Mouse (Mus musculus) forebrain, embryonic 10.5 days (tissue): Measurements from ENCODE around the gene Sbno2. TPM values are rescaled to one million over a fixed set of nuclear protein-coding genes. Genes with fewer than 3 reads are reported as not detected.

Experiments used
- DNase-seq: peaks from one replicate; pipeline ENCODE4 v3.0.0-alpha.2; 2017; ENCODE audit warnings: low spot score; ENCODE audit errors: extremely low spot score
- H3K27ac ChIP-seq: fragments of 300-500 bp; sonication (generic); 2 replicates; pipeline ENCODE4 v1.5.1; 2016; ENCODE audit warnings: mild to moderate bottlenecking
- H3K27me3 ChIP-seq: fragments of 300-500 bp; sonication (generic); 2 replicates; pipeline ENCODE4 v1.6.1; 2016; ENCODE audit warnings: mild to moderate bottlenecking; ENCODE audit not compliant: poor library complexity, severe bottlenecking
- H3K36me3 ChIP-seq: fragments of 300-500 bp; sonication (generic); replicated peaks from 2 replicates; pipeline ENCODE4 v1.6.1; 2016; ENCODE audit warnings: mild to moderate bottlenecking, moderate library complexity
- H3K4me1 ChIP-seq: fragments of 300-500 bp; sonication (generic); 2 replicates; pipeline ENCODE4 v1.6.1; 2016
- H3K4me3 ChIP-seq: fragments of 300-500 bp; sonication (generic); 2 replicates; pipeline ENCODE4 v1.5.1; 2016; ENCODE audit warnings: mild to moderate bottlenecking, moderate library complexity
- H3K9me3 ChIP-seq: fragments of 300-500 bp; sonication (generic); 2 replicates; pipeline ENCODE4 v1.6.1; 2016; ENCODE audit warnings: mild to moderate bottlenecking, moderate library complexity
- WGBS: fragments of 180-500 bp; shearing (Covaris S2); methylation state at CpG from one replicate; pipeline ENCODE4 v1.1.7; 2016; 5-methylcytosine and 5-hydroxymethylcytosine counted together
- polyA plus RNA-seq: library from polyadenylated mRNA; unstranded; fragments of >200 nt; fragmentation: Nextera tagmentation; extraction: Ambion mirVana; gene quantifications from 2 replicates; pipeline ENCODE4 v1.2.1, GENCODE M21; 2016

Sbno2 gene
- polyA plus RNA-seq, 1 experiment from 2014 or later, result 15.6 TPM

DNA sequence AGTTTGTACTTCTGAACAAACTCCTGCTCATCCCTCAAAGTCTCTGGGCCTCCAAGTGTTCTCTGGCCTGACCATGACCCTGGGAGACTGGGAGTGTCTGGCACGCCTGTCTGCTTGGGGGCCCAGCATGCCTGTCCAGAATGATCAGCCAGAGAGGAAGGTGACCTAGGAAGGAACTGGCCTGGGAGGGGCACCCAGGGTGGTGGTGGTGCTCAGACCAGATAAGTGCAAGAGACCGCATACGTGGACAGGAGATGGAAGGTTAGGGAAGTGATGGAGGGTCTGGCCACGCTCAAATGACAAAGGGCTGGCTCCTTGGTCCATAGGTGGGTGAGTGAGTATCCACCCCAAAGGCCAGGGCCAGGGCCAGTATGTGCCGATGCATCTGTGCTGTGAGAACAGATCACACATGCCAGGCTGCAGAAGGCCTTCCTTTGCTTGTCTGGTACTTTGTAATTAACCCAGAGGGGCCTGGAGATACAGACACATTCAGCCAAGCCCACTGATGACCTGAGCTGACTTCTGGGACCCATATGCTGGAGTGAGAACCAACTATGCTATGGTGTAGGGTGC is 41.9 kb upstream of the Sbno2 start:
- H3K36me3 ChIP-seq, result peaks cover 67% of the 10 kb centered on the region
- no peaks in the 10 kb centered on the region for H3K9me3 ChIP-seq
- DNase-seq, result no peak
- 77% methylated on average over 5 of the region's 5 CpGs for WGBS
- no peaks in the 10 kb centered on the region for H3K27me3 ChIP-seq
- peaks cover 77% of the 10 kb centered on the region for H3K4me1 ChIP-seq
- peak overlapping the region; percentile 95 for H3K4me3 ChIP-seq
- H3K27ac ChIP-seq, result peak overlapping the region; percentile 99

DNA sequence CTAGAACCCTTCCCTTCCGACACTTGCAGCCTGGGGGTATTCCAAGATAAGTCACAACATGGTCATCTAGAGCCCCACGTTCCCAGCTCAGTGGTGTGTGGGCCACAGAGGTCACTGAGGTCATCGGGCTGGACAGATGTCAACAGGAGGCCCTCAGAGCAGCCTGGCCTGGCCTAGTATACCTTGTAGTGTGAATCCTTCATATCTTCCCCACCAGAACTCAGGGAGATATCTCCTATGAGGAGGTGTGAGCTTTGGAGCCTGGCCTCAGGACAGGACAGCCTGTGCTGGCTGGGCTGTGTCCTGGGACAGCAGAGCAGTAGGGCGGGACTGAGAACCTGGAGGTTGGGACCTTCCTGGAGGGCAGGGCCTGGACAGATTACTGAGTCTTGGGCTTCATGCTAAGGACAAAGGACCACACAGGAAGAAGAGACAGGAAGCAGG is 41.2 kb upstream of the Sbno2 start:
- peak overlapping the region; percentile 99 for H3K27ac ChIP-seq
- H3K9me3 ChIP-seq, result no peaks in the 10 kb centered on the region
- no peaks in the 10 kb centered on the region for H3K27me3 ChIP-seq
- H3K4me3 ChIP-seq, result peak overlapping the region; percentile 95
- peaks cover 61% of the 10 kb centered on the region for H3K36me3 ChIP-seq
- 72% methylated on average over 4 of the region's 4 CpGs for WGBS
- no peak for DNase-seq
- peaks cover 77% of the 10 kb centered on the region for H3K4me1 ChIP-seq

DNA sequence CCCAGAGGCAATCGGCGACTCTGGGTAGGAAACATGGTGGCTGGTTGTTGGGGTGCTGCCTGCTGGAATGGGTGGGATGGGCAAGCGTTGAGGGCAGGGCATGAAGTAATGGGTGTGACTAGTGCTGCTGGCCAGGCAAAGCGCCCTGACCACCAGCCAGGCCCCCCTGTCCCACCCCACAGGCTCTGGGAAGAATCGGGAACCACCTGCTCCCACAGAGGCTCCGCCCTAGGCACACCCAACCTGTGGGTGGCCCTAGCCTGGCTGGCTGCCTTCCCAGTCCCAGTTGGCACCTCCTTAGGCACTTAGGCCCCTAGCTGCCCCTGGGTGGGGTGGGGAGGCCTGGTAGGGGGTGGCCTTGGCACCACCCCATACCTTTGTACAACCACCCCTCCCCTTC is 40.5 kb upstream of the Sbno2 start:
- Histone ChIP-seq H3K27ac (peak overlapping the region; percentile 99), H3K4me3 (peak overlapping the region; percentile 95), H3K27me3 (no peaks in the 10 kb centered on the region), H3K9me3 (no peaks in the 10 kb centered on the region), H3K4me1 (peaks cover 80% of the 10 kb centered on the region), H3K36me3 (peaks cover 54% of the 10 kb centered on the region)
- 92% methylated on average over 6 of the region's 6 CpGs for WGBS
- DNase-seq, result no peak

DNA sequence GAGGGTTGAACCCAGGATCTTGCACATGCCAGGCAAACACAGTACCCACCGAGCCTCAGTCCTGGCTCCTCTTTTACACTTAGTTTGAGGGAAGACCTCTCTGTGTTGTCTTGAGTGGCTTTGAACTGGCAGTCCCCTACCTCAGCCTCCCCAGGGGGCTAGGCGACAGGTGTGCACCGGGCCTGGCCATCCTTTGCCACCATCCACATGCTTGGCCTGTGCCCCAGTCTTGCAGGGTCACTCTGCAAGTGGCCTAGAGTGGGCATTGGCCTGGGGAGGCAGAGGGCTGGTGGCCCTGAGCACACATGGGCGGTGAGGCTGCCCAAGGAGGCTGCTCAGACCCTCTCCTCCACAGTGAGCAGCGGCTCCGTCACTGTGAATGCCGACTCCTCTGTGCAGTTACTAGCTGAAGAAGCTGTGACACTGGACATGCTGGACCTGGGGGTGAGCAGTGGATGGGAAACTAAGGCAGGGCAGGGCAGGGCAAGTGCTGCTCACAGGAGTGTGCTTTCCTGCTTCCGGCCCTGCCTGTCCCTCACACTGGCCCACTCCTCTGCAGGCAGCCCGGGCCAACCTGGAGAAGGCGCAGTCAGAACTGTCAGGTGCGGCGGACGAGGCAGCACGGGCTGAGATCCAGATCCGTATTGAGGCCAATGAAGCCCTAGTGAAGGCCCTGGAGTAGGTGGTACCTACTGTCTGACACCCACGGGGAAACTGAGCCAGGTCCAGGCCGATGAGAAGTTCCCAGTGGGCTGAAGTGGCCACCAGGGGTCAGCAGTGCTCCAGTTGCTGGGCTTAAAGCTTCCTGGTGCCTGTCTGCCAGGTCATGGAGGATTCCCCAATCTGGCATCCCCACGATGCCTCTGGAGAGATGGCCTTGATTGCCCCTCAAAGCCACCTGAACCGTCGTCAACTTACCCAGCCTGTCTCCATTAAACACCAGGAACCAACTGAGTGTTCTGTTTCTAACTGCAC is 39.8 kb upstream of the Sbno2 start:
- peak overlapping the region; percentile 99; the same call in 1 of the 2 replicates for H3K27ac ChIP-seq
- H3K27me3 ChIP-seq, result peaks cover 3% of the 10 kb centered on the region; the same call in 1 of the 2 replicates
- H3K36me3 ChIP-seq, result peaks cover 46% of the 10 kb centered on the region
- no peaks in the 10 kb centered on the region for H3K9me3 ChIP-seq
- 78% methylated on average over 20 of the region's 20 CpGs for WGBS
- peak; percentile 78 for DNase-seq
- H3K4me3 ChIP-seq, result peak overlapping the region; percentile 95
- peaks cover 82% of the 10 kb centered on the region for H3K4me1 ChIP-seq

DNA sequence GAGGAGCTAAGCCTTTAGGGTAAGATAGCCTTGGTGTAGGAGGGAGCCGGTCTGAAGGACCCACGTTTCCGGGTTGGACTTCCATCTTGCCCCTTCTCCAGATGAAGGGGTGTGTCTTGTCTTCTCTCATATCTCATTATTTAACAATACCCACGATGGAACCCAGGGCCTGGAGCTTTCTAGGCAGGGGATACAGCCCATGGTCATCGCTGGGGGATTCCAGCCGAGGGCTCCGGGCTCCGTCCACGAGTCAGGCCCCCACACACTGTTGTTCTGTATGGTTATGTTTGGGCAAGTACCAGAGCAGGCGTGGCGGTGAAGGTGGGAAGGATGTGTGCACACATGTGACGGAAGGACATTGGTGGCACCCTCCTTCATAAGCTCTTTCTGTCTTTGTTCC is 38.8 kb upstream of the Sbno2 start:
- Histone ChIP-seq H3K27ac (no peak overlapping the region), H3K9me3 (no peaks in the 10 kb centered on the region), H3K36me3 (peaks cover 41% of the 10 kb centered on the region), H3K4me1 (peaks cover 88% of the 10 kb centered on the region), H3K4me3 (peak overlapping the region; percentile 95; the same call in 1 of the 2 replicates), H3K27me3 (peaks cover 9% of the 10 kb centered on the region; the same call in 1 of the 2 replicates)
- DNase-seq, result no peak
- 93% methylated on average over 12 of the region's 12 CpGs for WGBS

DNA sequence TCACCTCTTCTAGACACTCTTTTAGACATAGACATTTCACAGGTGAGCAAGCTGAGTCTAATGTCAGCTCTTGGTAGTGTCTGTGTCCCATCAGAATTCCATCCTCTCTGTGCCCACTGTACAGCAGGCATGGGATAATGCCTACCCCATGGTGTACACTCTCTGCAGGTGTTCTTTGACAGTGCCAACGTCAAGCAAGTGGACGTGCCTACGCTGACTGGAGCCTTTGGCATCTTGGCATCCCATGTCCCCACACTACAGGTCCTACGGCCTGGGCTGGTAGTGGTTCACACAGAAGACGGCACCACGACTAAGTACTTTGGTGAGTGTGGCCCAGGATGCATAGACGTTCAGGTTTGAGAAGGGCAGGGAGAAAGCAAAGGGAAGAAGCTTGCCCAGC is 38.3 kb upstream of the Sbno2 start:
- Histone ChIP-seq H3K36me3 (peaks cover 41% of the 10 kb centered on the region), H3K27ac (no peak overlapping the region), H3K9me3 (no peaks in the 10 kb centered on the region), H3K27me3 (peaks cover 10% of the 10 kb centered on the region; the same call in 1 of the 2 replicates), H3K4me1 (peaks cover 92% of the 10 kb centered on the region), H3K4me3 (peak overlapping the region; percentile 95; the same call in 1 of the 2 replicates)
- WGBS, result 95% methylated on average over 7 of the region's 7 CpGs
- no peak for DNase-seq

DNA sequence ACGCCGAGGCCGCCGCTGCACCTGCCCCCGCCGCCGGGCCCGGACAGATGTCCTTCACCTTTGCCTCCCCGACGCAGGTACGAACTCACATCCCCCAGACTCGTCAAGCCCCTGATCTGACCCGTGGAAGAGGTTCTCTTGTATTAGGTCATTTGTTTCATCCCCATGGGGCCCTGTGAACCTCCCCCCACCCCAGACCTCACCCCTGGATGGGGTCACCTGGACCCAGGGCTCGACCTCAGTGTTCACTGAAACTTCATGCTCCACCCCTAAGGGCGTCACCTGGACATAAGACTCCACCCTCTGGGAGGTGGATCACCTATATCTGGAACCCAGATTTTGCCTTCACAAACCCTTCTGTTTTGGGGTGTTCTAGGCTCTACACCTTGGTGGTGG is 37.2 kb upstream of the Sbno2 start:
- Histone ChIP-seq H3K4me3 (peak overlapping the region; percentile 95), H3K9me3 (no peaks in the 10 kb centered on the region), H3K36me3 (peaks cover 41% of the 10 kb centered on the region), H3K27ac (peak overlapping the region; percentile 89), H3K27me3 (peaks cover 21% of the 10 kb centered on the region), H3K4me1 (peaks cover 92% of the 10 kb centered on the region)
- under 1% methylated on average over 15 of the region's 15 CpGs for WGBS
- DNase-seq, result no peak

DNA sequence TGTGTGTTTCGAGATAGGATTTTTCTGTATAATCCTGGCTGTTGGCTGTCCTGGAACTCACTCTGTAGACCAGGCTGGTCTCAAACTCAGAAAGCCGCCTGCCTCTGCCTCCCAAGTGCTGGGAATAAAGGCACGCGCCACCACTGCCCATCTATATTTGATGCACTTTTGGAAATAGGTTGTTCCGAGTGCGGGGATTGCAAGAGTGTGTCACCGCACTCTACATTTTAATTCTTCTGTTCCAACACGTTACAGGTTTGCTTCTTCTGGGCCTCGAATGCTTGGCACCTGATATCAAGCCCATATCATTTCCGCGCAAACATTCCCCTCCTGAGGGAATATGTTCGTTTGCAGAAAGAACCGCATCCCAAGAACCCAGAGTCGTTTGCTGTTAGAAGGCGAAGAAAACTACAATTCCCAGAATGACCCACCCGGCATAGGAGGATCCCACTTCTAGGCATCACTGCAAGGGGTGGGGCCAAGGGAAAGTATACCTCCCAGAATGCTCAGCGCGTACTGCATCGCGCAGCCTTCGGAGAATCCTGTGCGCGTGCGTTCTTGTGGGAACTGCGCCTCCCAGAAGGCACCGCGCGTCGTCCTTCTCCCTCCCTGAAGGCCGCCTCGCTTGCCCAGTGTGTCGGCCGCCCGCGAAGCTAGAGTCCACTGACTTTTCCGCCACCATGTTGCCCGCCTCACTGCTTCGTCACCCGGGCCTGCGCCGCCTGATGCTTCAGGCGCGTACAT is 36.6 kb upstream of the Sbno2 start:
- H3K4me3 ChIP-seq, result peak overlapping the region; percentile 95
- under 1% methylated on average over 43 of the region's 43 CpGs for WGBS
- peaks cover 92% of the 10 kb centered on the region for H3K4me1 ChIP-seq
- H3K36me3 ChIP-seq, result peaks cover 38% of the 10 kb centered on the region
- H3K9me3 ChIP-seq, result no peaks in the 10 kb centered on the region
- peak; percentile 93 for DNase-seq
- peaks cover 27% of the 10 kb centered on the region for H3K27me3 ChIP-seq
- peak overlapping the region; percentile 89 for H3K27ac ChIP-seq

DNA sequence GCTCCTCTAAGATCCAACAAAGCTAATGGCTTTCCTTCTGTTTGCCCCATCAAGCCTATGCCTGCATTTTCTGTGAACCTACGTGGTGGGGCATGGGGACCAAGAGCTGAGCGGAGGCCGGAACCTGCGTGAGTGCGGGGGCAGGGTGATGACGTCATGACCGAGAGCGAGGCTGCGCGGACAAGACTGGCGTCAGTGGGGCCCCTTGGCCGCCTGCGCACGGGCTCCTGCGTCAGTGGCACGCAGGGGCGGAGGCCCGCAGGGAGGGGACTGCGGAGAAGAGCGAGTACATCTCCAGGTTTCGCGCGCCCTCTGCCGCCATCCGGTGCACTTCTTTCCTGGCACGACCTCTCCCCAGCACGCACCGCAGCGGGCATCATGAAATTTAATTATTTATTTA is 35.9 kb upstream of the Sbno2 start:
- Histone ChIP-seq H3K27me3 (peaks cover 34% of the 10 kb centered on the region), H3K4me3 (peak overlapping the region; percentile 95), H3K36me3 (peaks cover 36% of the 10 kb centered on the region), H3K4me1 (peaks cover 92% of the 10 kb centered on the region), H3K27ac (peak overlapping the region; percentile 85), H3K9me3 (no peaks in the 10 kb centered on the region)
- DNase-seq, result peak; percentile 92
- WGBS, result under 1% methylated on average over 29 of the region's 29 CpGs

DNA sequence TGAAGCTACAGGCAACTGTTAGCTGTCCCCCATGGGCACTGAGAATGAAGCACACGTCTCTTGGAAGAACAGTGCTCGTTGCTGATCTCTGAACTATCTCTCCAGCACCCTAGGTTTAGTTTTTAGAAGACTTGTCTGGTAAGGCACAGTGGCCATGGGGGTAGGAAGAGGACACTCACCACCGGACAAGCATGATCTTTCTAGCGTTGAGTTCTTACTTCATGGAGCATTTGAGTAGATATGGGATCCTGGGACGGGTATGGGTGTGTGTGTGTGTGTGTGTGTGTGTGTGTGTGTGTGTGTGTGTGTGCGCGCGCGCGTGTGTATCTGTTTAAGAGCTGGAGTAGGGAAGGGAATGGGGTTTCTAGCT is 35.3 kb upstream of the Sbno2 start, which contains the start of gene Cbarp:
Cbarp (minus strand) TSS at position 170 of the 370 bp plus-strand sequence.
- H3K4me3 ChIP-seq, result peak within 1 kb of the TSS; percentile 95
- peaks cover 40% of the 10 kb centered on the region for H3K27me3 ChIP-seq
- DNase-seq, result no peak
- WGBS, result 75% methylated on average over 10 of the region's 10 CpGs
- no peaks in the 10 kb centered on the region for H3K9me3 ChIP-seq
- H3K4me1 ChIP-seq, result peaks cover 90% of the 10 kb centered on the region
- H3K36me3 ChIP-seq, result peaks cover 36% of the 10 kb centered on the region
- peak within 1 kb of the TSS; percentile 85 for H3K27ac ChIP-seq

DNA sequence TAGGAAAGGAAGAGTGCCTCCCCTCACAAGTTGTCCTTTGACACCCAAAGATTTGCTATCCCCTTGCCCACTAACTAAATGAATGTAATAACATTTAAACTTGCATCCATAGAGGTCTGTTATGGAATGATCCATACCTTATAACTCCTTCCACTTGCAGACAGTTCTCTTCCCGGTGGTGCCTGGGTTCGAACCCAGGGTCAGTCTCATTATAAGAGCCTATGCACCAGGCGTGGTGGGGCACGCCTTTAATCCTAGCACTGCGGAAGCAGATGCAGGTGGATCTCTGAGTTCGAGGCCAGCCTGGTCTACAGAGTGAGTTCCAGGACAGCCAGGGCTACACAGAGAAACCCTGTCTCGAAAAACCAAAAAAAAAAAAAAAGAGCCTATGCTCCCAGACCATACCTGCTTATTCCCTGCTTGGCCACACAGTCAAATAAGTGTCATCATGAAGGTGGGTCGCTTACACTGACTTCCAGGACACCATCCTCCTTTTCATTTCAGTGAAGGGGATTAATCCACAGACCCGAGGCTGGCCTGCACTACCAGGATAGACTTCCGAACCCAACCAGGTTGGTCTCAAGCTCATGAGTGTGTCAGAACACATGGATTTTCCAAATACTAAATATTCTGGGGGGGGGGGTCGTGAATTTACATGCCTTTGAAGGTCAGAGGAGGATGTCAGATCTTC is 34.7 kb upstream of the Sbno2 start:
- H3K4me1 ChIP-seq, result peaks cover 85% of the 10 kb centered on the region

DNA sequence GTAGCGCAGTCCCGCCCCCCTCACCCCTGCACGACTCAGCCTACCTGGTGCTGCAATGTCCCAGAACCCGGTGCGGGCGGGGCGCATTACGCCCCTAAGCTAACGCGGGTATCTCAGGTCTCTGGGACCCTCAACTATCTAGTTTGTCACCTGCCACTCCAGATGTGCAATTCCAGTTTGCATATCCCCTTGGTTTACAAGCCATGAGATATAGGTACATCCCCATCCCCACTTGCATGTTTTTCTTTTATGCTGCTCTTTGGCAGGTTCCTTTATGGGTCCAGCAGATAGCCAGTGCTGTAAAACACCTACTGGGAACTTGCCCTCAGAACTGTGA is 34.0 kb upstream of the Sbno2 start:
- H3K4me1 ChIP-seq, result peaks cover 78% of the 10 kb centered on the region
- H3K27ac ChIP-seq, result peak overlapping the region; percentile 91
- H3K4me3 ChIP-seq, result peak overlapping the region; percentile 67
- 2% methylated on average over 9 of the region's 10 CpGs for WGBS
- H3K27me3 ChIP-seq, result peaks cover 53% of the 10 kb centered on the region
- no peak for DNase-seq
- peaks cover 36% of the 10 kb centered on the region for H3K36me3 ChIP-seq
- H3K9me3 ChIP-seq, result no peaks in the 10 kb centered on the region

More for the DNA sequence above, 34.7 kb upstream of the Sbno2 start:
- peaks cover 36% of the 10 kb centered on the region for H3K36me3 ChIP-seq
- H3K4me3 ChIP-seq, result peak overlapping the region; percentile 95
- peaks cover 45% of the 10 kb centered on the region for H3K27me3 ChIP-seq
- WGBS, result 73% methylated on average over 11 of the region's 11 CpGs
- H3K27ac ChIP-seq, result peak overlapping the region; percentile 85; the same call in 1 of the 2 replicates
- no peaks in the 10 kb centered on the region for H3K9me3 ChIP-seq
- DNase-seq, result no peak
